Mouse (Mus musculus): ENCODE data around the gene Tmed6. TPM values are rescaled to one million over a fixed set of nuclear protein-coding genes. Genes with fewer than 3 reads are reported as not detected.
"Not testable (repeated sequence)": the region's sequence is repeated elsewhere in the genome, so short reads cannot be mapped to it uniquely, and the experiment has no call there.

Gene Tmed6
- polyA plus RNA-seq, 1 experiment = 108 TPM

DNA sequence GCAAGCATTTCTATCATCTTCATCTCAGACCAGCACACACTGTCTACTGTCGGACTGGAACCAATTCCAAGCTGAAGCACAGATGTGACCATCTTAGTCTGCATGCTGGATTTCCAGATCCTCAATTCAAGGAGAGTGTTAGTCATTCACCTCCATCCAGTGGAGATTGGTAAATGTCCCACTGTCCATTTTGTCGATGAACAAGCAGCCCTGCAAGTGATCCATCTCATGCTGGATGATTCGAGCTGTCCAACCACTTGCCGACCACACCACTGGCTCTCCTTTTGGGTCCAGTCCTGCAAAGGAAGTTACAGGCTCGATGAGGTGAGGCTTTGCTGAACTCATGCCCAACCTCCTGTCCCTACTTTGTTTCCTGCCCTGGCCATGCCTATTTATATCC is 18.5 kb downstream of the Tmed6 start:
- H3K27ac ChIP-seq (ENCODE audit: control insufficient read depth, insufficient read depth, low read depth, low read length) = no peak overlapping the region
- peaks cover 4% of the 10 kb centered on the region for H3K36me3 ChIP-seq (ENCODE audit: control insufficient read depth, insufficient read depth, low read length)
- no peak for TF ChIP-seq CTCF (IDR thresholded peaks at IDR 0.05; ENCODE audit: control insufficient read depth, insufficient read depth, insufficient replicate concordance, low read depth, low read length)
- TF ChIP-seq POLR2A (IDR thresholded peaks at IDR 0.05; ENCODE audit: control insufficient read depth, low read depth, low read length) = no peak
- H3K27me3 ChIP-seq (ENCODE audit: control insufficient read depth, insufficient read depth, low read length) = no peaks in the 10 kb centered on the region
- no peak overlapping the region for H3K4me3 ChIP-seq (ENCODE audit: control insufficient read depth, low read depth, low read length)
- peaks cover 9% of the 10 kb centered on the region for H3K4me1 ChIP-seq (ENCODE audit: control insufficient read depth, insufficient read depth, low read length)

DNA sequence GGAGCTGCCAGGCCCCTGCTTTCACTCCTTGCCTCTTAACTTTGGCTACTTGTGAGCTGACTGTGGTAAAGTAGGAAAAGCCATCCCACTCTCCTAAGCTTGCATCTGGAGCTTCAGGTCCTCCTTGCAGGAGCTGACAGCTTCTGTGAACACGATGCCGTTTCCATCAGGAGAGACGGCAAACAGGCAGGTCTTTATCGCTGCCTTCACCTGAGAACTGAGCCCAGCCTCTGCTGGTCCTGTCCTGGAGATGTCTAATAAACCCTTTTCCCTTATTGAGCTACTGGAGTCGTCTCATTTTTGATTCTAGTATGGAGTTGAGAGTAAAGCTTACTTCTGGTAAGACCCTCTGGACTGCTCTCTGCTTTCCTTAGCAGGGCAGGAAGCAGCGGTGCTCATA is 20.0 kb downstream of the Tmed6 start:
- TF ChIP-seq CTCF (IDR thresholded peaks at IDR 0.05; ENCODE audit: control insufficient read depth, insufficient read depth, insufficient replicate concordance, low read depth, low read length) (no peak), POLR2A (IDR thresholded peaks at IDR 0.05; ENCODE audit: control insufficient read depth, low read depth, low read length) (no peak)
- no peak overlapping the region for H3K27ac ChIP-seq (ENCODE audit: control insufficient read depth, insufficient read depth, low read depth, low read length)
- peaks cover 9% of the 10 kb centered on the region for H3K4me1 ChIP-seq (ENCODE audit: control insufficient read depth, insufficient read depth, low read length)
- H3K4me3 ChIP-seq (ENCODE audit: control insufficient read depth, low read depth, low read length) = no peak overlapping the region
- H3K36me3 ChIP-seq (ENCODE audit: control insufficient read depth, insufficient read depth, low read length) = peaks cover 4% of the 10 kb centered on the region
- H3K27me3 ChIP-seq (ENCODE audit: control insufficient read depth, insufficient read depth, low read length) = no peaks in the 10 kb centered on the region

DNA sequence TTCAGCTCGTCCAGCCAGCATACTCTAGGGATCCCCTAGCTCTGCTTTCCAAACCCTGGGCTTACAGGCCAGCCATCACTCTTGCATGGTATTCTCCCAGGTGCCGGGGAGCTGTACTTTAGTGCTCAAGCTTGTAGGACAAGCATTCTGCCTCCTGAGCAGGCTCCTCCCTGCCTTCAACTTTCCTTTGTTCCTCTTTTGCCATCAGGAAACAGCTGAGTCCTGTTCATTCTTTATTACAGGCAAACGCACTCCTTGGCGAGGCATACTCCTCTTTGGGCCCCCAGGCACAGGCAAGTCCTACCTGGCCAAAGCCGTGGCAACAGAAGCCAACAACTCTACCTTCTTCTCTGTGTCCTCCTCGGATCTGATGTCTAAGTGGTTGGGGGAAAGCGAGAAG is 24.8 kb downstream of the Tmed6 start:
- Histone ChIP-seq H3K27ac (ENCODE audit: control insufficient read depth, insufficient read depth, low read depth, low read length) (no peak overlapping the region), H3K4me1 (ENCODE audit: control insufficient read depth, insufficient read depth, low read length) (no peaks in the 10 kb centered on the region), H3K36me3 (ENCODE audit: control insufficient read depth, insufficient read depth, low read length) (peaks cover 4% of the 10 kb centered on the region), H3K4me3 (ENCODE audit: control insufficient read depth, low read depth, low read length) (no peak overlapping the region), H3K27me3 (ENCODE audit: control insufficient read depth, insufficient read depth, low read length) (no peaks in the 10 kb centered on the region)
- TF ChIP-seq POLR2A (IDR thresholded peaks at IDR 0.05; ENCODE audit: control insufficient read depth, low read depth, low read length) (no peak), CTCF (IDR thresholded peaks at IDR 0.05; ENCODE audit: control insufficient read depth, insufficient read depth, insufficient replicate concordance, low read depth, low read length) (no peak)

DNA sequence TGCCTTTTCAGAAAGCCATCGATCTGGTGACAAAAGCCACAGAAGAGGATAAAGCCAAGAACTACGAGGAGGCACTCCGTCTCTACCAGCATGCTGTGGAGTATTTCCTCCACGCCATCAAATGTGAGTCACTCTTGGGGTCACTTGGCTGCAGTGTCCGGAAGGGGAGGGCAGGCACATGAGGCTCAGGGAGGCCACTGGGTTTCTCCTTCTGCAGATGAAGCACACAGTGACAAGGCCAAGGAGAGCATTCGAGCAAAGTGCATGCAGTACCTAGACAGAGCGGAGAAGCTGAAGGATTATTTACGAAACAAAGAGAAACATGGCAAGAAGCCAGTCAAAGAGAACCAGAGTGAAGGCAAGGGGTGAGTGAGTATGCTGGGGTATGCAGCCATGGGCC is 28.8 kb downstream of the Tmed6 start:
- TF ChIP-seq POLR2A (IDR thresholded peaks at IDR 0.05; ENCODE audit: control insufficient read depth, low read depth, low read length) (no peak), CTCF (IDR thresholded peaks at IDR 0.05; ENCODE audit: control insufficient read depth, insufficient read depth, insufficient replicate concordance, low read depth, low read length) (no peak)
- Histone ChIP-seq H3K36me3 (ENCODE audit: control insufficient read depth, insufficient read depth, low read length) (peaks cover 1% of the 10 kb centered on the region), H3K27ac (ENCODE audit: control insufficient read depth, insufficient read depth, low read depth, low read length) (no peak overlapping the region), H3K27me3 (ENCODE audit: control insufficient read depth, insufficient read depth, low read length) (no peaks in the 10 kb centered on the region), H3K4me3 (ENCODE audit: control insufficient read depth, low read depth, low read length) (no peak overlapping the region), H3K4me1 (ENCODE audit: control insufficient read depth, insufficient read depth, low read length) (peaks cover 4% of the 10 kb centered on the region)

DNA sequence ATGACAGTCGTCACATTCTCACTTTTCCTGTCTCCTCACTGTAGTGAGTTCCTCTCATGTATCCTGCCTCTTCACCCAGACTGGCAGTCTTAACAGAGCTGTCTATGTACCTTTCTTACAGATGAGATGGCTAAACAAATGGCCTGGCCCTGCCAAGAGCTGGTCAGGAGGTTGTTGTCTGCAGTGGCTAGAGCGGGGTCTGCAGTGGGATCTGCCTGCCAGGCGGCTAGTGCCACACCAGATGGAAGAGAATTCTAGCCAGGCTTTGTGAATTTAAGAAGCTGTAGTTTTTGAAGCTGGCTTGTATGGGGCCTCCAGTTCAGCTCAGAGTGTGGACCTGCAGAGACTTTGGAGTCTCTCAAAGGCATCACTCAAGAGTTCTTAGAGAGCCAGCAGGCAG is 29.8 kb downstream of the Tmed6 start:
- Histone ChIP-seq H3K27me3 (ENCODE audit: control insufficient read depth, insufficient read depth, low read length) (no peaks in the 10 kb centered on the region), H3K36me3 (ENCODE audit: control insufficient read depth, insufficient read depth, low read length) (peaks cover 1% of the 10 kb centered on the region), H3K27ac (ENCODE audit: control insufficient read depth, insufficient read depth, low read depth, low read length) (no peak overlapping the region), H3K4me1 (ENCODE audit: control insufficient read depth, insufficient read depth, low read length) (peaks cover 4% of the 10 kb centered on the region), H3K4me3 (ENCODE audit: control insufficient read depth, low read depth, low read length) (no peak overlapping the region)
- no peak for TF ChIP-seq POLR2A (IDR thresholded peaks at IDR 0.05; ENCODE audit: control insufficient read depth, low read depth, low read length)
- TF ChIP-seq CTCF (IDR thresholded peaks at IDR 0.05; ENCODE audit: control insufficient read depth, insufficient read depth, insufficient replicate concordance, low read depth, low read length) = no peak

DNA sequence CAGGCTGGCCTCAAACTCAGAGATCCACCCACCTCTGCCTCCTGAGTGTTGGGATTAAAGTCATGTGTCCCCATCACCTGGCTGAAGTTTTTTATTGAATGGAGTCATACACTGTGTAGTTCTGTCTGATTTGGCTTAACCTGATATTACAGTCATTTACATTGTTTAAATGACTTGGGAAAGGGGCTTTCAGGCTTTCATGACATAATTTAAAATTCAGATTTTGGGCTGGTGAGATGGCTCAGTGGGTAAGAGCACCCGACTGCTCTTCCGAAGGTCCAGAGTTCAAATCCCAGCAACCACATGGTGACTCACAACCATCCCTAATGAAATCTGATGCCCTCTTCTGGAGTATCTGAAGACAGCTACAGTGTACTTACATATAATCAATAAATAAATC is 31.8 kb downstream of the Tmed6 start:
- Histone ChIP-seq H3K4me3 (ENCODE audit: control insufficient read depth, low read depth, low read length) (peak overlapping the region; percentile 16; the same call in 1 of the 2 replicates), H3K4me1 (ENCODE audit: control insufficient read depth, insufficient read depth, low read length) (peaks cover 21% of the 10 kb centered on the region)
- H3K27me3 ChIP-seq (ENCODE audit: control insufficient read depth, insufficient read depth, low read length); H3K36me3 ChIP-seq (ENCODE audit: control insufficient read depth, insufficient read depth, low read length); H3K27ac ChIP-seq (ENCODE audit: control insufficient read depth, insufficient read depth, low read depth, low read length): not testable (repeated sequence)

DNA sequence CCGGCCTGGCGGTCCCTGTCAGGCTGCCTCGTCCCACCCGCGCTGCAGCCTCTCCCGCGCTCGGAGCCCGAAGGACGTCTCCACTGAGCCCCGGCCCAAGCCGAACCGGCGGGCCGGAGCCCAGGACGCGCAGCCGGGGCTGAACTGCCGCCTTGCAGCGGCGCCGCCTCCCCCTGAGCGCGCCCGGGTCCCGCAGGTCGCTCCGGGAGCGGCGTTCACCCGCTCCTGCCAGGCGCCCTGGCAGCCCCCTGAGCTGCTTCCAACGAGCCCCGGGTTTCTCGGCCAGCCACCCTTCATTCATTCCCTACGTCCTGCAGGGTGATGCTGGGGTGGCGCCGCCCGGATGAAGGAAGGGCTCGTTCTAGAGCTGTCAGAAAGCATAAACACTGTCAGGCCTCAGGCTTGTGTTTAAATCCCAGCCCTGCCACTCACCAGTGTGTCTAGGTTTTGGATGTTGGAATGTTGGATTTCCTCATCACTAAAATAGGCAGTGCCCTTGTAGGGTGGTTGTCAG is 33.8 kb downstream of the Tmed6 start:
- peak overlapping the region; percentile 92 for H3K27ac ChIP-seq (ENCODE audit: control insufficient read depth, insufficient read depth, low read depth, low read length)

More for the DNA sequence above, 33.8 kb downstream of the Tmed6 start:
- H3K4me1 ChIP-seq (ENCODE audit: control insufficient read depth, insufficient read depth, low read length) = peaks cover 26% of the 10 kb centered on the region
- TF ChIP-seq POLR2A (IDR thresholded peaks at IDR 0.05; ENCODE audit: control insufficient read depth, low read depth, low read length) (no peak), CTCF (IDR thresholded peaks at IDR 0.05; ENCODE audit: control insufficient read depth, insufficient read depth, insufficient replicate concordance, low read depth, low read length) (no peak)
- peak overlapping the region; percentile 97 for H3K4me3 ChIP-seq (ENCODE audit: control insufficient read depth, low read depth, low read length)
- H3K27me3 ChIP-seq (ENCODE audit: control insufficient read depth, insufficient read depth, low read length) = no peaks in the 10 kb centered on the region
- peaks cover 1% of the 10 kb centered on the region for H3K36me3 ChIP-seq (ENCODE audit: control insufficient read depth, insufficient read depth, low read length)

Data from testis, adult 2 months (tissue).